Mouse (Mus musculus) olfactory bulb, adult 2 months (tissue): ENCODE results near the gene Fbxw11.

Source experiments
- CTCF ChIP-seq: fragments of 200-500 bp; IDR thresholded peaks from 2 replicates; pipeline ENCODE4 v1.5.1; 2012; ENCODE audit warnings: low read depth, mild to moderate bottlenecking, low read length, moderate library complexity; ENCODE audit not compliant: insufficient read depth
- POLR2A ChIP-seq: fragments of 200-500 bp; IDR thresholded peaks from 2 replicates; pipeline ENCODE4 v1.6.1; 2012; ENCODE audit warnings: mild to moderate bottlenecking, low read depth, low read length, moderate library complexity; ENCODE audit not compliant: insufficient read depth

- TF ChIP-seq POLR2A (no peak), CTCF (no peak)
Observed at GRCm38 (mm10) chr11:32733195-32733594, 90.7 kb downstream of the Fbxw11 start.
